Mouse (Mus musculus) forebrain, postnatal 0 days (tissue): ENCODE results near the gene Ccdc88c. TPM values are rescaled to one million over a fixed set of nuclear protein-coding genes. Genes with fewer than 3 reads are reported as not detected.
A peak's percentile ranks its signal among the peaks of the same experiment; 100 is the strongest.

Experiments used
- ATAC-seq: fragments of 200-750 bp; cut with Nextera tagmentation; 2 replicates; pipeline ENCODE4 v1.8.0; 2017; ENCODE audit warnings: mild to moderate bottlenecking, moderate library complexity
- DNase-seq: peaks from one replicate; pipeline ENCODE4 v3.0.0-alpha.2; 2015
- H3K27ac ChIP-seq: fragments of 300-500 bp; sonication (generic); 2 replicates; pipeline ENCODE4 v1.5.1; 2014; ENCODE audit warnings: low read depth, mild to moderate bottlenecking, antibody characterized with exemption, low read length, moderate library complexity, mixed read lengths
- H3K27me3 ChIP-seq: fragments of 300-500 bp; sonication (generic); 2 replicates; pipeline ENCODE4 v1.6.1; 2014; ENCODE audit warnings: mild to moderate bottlenecking, low read length, mixed read lengths; ENCODE audit not compliant: insufficient read depth
- H3K36me3 ChIP-seq: fragments of 300-500 bp; sonication (generic); 2 replicates; pipeline ENCODE4 v1.6.1; 2014; ENCODE audit warnings: mild to moderate bottlenecking, moderate library complexity; ENCODE audit not compliant: insufficient read depth
- H3K4me1 ChIP-seq: fragments of 300-500 bp; sonication (generic); 2 replicates; pipeline ENCODE4 v1.6.1; 2014; ENCODE audit warnings: antibody characterized with exemption; ENCODE audit not compliant: insufficient read depth
- H3K4me2 ChIP-seq: fragments of 300-500 bp; sonication (generic); 2 replicates; pipeline ENCODE4 v1.6.1; 2014; ENCODE audit warnings: low read depth, mild to moderate bottlenecking, moderate library complexity
- H3K4me3 ChIP-seq: fragments of 300-500 bp; sonication (generic); 2 replicates; pipeline ENCODE4 v1.5.1; 2014; ENCODE audit warnings: low read depth, low read length, mixed read lengths
- H3K9ac ChIP-seq: fragments of 300-500 bp; sonication (generic); 2 replicates; pipeline ENCODE4 v1.6.1; 2014; ENCODE audit warnings: mild to moderate bottlenecking
- H3K9me3 ChIP-seq: fragments of 300-500 bp; sonication (generic); 2 replicates; pipeline ENCODE4 v1.6.1; 2016; ENCODE audit warnings: low read length
- CTCF ChIP-seq: sonication (generic); IDR thresholded peaks from 2 replicates; pipeline ENCODE4 v1.5.1; 2016; ENCODE audit warnings: antibody characterized with exemption, control low read depth, low read depth
- WGBS: fragments of 180-500 bp; shearing (Covaris S2); extraction: QIAGEN DNeasy Blood & Tissue Kit; methylation state at CpG from one replicate; pipeline ENCODE4 v1.1.7; 2014; 5-methylcytosine and 5-hydroxymethylcytosine counted together
- polyA plus RNA-seq: library from polyadenylated mRNA; unstranded; fragments of >200 nt; fragmentation: Nextera tagmentation; extraction: Ambion mirVana; gene quantifications from 2 replicates; pipeline ENCODE4 v1.2.1, GENCODE M21; 2015
- total RNA-seq: library from RNA; depleted of rRNA; stranded (reverse); fragments of >200 nt; gene quantifications from 2 replicates; pipeline ENCODE4 v1.2.3, GENCODE M21; 2014

The Ccdc88c gene
- total and polyA plus RNA-seq, 2 experiments from 2014 or later, result 14.6 to 31.5 TPM

- Histone ChIP-seq H3K9me3 (no peaks in the 10 kb centered on the region), H3K9ac (no peak overlapping the region), H3K4me2 (no peak overlapping the region), H3K4me3 (no peak overlapping the region), H3K27ac (peak overlapping the region; percentile 45; the same call in 1 of the 2 replicates), H3K27me3 (no peaks in the 10 kb centered on the region), H3K36me3 (no peaks in the 10 kb centered on the region), H3K4me1 (peaks cover 9% of the 10 kb centered on the region)
- DNase-seq (no peak), ATAC-seq (no peak)
- no peak for TF ChIP-seq CTCF
- WGBS, result 81% methylated on average over 9 of the region's 9 CpGs
Observed at GRCm38 (mm10) chr12:101007427-101007826, 21.4 kb downstream of the Ccdc88c start.

GRCm38 (mm10) chr12:101005665-101006420, 23.0 kb downstream of the Ccdc88c start:
- H3K4me3 ChIP-seq, result no peak overlapping the region
- DNase-seq (no peak), ATAC-seq (peak; percentile 19; the same call in 1 of the 2 replicates)
- peaks cover 9% of the 10 kb centered on the region for H3K4me1 ChIP-seq
- no peak overlapping the region for H3K4me2 ChIP-seq
- no peak overlapping the region for H3K27ac ChIP-seq
- 63% methylated on average over 12 of the region's 12 CpGs for WGBS
- no peaks in the 10 kb centered on the region for H3K36me3 ChIP-seq
- TF ChIP-seq CTCF, result no peak
- H3K9ac ChIP-seq, result no peak overlapping the region
- H3K9me3 ChIP-seq, result no peaks in the 10 kb centered on the region
- no peaks in the 10 kb centered on the region for H3K27me3 ChIP-seq

- ATAC-seq, result no peak
- Histone ChIP-seq H3K9ac (no peak overlapping the region), H3K27ac (no peak overlapping the region), H3K9me3 (no peaks in the 10 kb centered on the region), H3K4me2 (no peak overlapping the region), H3K4me3 (no peak overlapping the region), H3K27me3 (no peaks in the 10 kb centered on the region), H3K4me1 (peaks cover 9% of the 10 kb centered on the region), H3K36me3 (no peaks in the 10 kb centered on the region)
- 51% methylated on average over 5 of the region's 5 CpGs for WGBS
- no peak for TF ChIP-seq CTCF
- DNase-seq, result no peak
Observed at GRCm38 (mm10) chr12:101004982-101005381, 23.9 kb downstream of the Ccdc88c start.

- TF ChIP-seq CTCF, result no peak
- no peaks in the 10 kb centered on the region for H3K36me3 ChIP-seq
- H3K4me2 ChIP-seq, result no peak overlapping the region
- ATAC-seq (no peak), DNase-seq (no peak)
- H3K27me3 ChIP-seq, result no peaks in the 10 kb centered on the region
- 37% methylated on average over 4 of the region's 4 CpGs for WGBS
- no peak overlapping the region for H3K4me3 ChIP-seq
- no peak overlapping the region for H3K9ac ChIP-seq
- no peak overlapping the region for H3K27ac ChIP-seq
- peaks cover 5% of the 10 kb centered on the region for H3K4me1 ChIP-seq
- H3K9me3 ChIP-seq, result no peaks in the 10 kb centered on the region
Observed at GRCm38 (mm10) chr12:101002801-101003513, 25.9 kb downstream of the Ccdc88c start.

- H3K27me3 ChIP-seq, result no peaks in the 10 kb centered on the region
- H3K9me3 ChIP-seq, result no peaks in the 10 kb centered on the region
- ATAC-seq, result no peak
- DNase-seq, result no peak
- 51% methylated on average over 7 of the region's 7 CpGs for WGBS
- no peak for TF ChIP-seq CTCF
- no peak overlapping the region for H3K4me2 ChIP-seq
- no peaks in the 10 kb centered on the region for H3K36me3 ChIP-seq
- no peak overlapping the region for H3K9ac ChIP-seq
- no peak overlapping the region for H3K27ac ChIP-seq
- no peak overlapping the region for H3K4me3 ChIP-seq
- H3K4me1 ChIP-seq, result peaks cover 4% of the 10 kb centered on the region; the same call in 1 of the 2 replicates
Observed at GRCm38 (mm10) chr12:100999061-100999954, 29.5 kb downstream of the Ccdc88c start.

GRCm38 (mm10) chr12:100998564-100998962, 30.3 kb downstream of the Ccdc88c start:
- H3K4me2 ChIP-seq, result no peak overlapping the region
- H3K4me3 ChIP-seq, result no peak overlapping the region
- WGBS, result 48% methylated on average over 8 of the region's 8 CpGs
- peaks cover 4% of the 10 kb centered on the region; the same call in 1 of the 2 replicates for H3K4me1 ChIP-seq
- no peak overlapping the region for H3K27ac ChIP-seq
- no peaks in the 10 kb centered on the region for H3K36me3 ChIP-seq
- no peak overlapping the region for H3K9ac ChIP-seq
- no peak for ATAC-seq
- H3K27me3 ChIP-seq, result no peaks in the 10 kb centered on the region
- no peak for TF ChIP-seq CTCF
- no peak for DNase-seq
- no peaks in the 10 kb centered on the region for H3K9me3 ChIP-seq
